Mouse (Mus musculus) midbrain, embryonic 14.5 days (tissue): ENCODE data around the gene Gm21985. TPM values are rescaled to one million over a fixed set of nuclear protein-coding genes. Genes with fewer than 3 reads are reported as not detected.

Source experiments
- ATAC-seq: fragments of 200-750 bp; cut with Nextera tagmentation; 2 replicates; pipeline ENCODE4 v1.8.0; 2017; ENCODE audit warnings: moderate number of reproducible peaks, moderate library complexity; ENCODE audit not compliant: low FRiP score, low TSS enrichment
- DNase-seq: peaks from one replicate; pipeline ENCODE4 v3.0.0-alpha.2; 2015
- H3K27ac ChIP-seq: fragments of 300-500 bp; sonication (generic); replicated peaks from 2 replicates; pipeline ENCODE4 v1.5.1; 2014; ENCODE audit warnings: mild to moderate bottlenecking, low read depth, low read length, moderate library complexity
- H3K27me3 ChIP-seq: fragments of 300-500 bp; sonication (generic); 2 replicates; pipeline ENCODE4 v1.6.1; 2014; ENCODE audit warnings: low read length, control low read depth, mixed read lengths; ENCODE audit not compliant: control insufficient read depth, insufficient read depth
- H3K36me3 ChIP-seq: fragments of 300-500 bp; sonication (generic); 2 replicates; pipeline ENCODE4 v1.6.1; 2014; ENCODE audit warnings: low read length, control low read depth; ENCODE audit not compliant: control insufficient read depth, insufficient read depth
- H3K4me1 ChIP-seq: fragments of 300-500 bp; sonication (generic); 2 replicates; pipeline ENCODE4 v1.6.1; 2014; ENCODE audit warnings: mild to moderate bottlenecking, antibody characterized with exemption, low read length, control low read depth; ENCODE audit not compliant: control insufficient read depth, insufficient read depth
- H3K4me2 ChIP-seq: fragments of 300-500 bp; sonication (generic); 2 replicates; pipeline ENCODE4 v1.6.1; 2014; ENCODE audit warnings: mild to moderate bottlenecking, low read length, moderate library complexity
- H3K4me3 ChIP-seq: fragments of 300-500 bp; sonication (generic); replicated peaks from 2 replicates; pipeline ENCODE4 v1.5.1; 2014; ENCODE audit warnings: low read depth, low read length
- H3K9ac ChIP-seq: fragments of 300-500 bp; sonication (generic); replicated peaks from 2 replicates; pipeline ENCODE4 v1.6.1; 2014; ENCODE audit warnings: mild to moderate bottlenecking, low read length, moderate library complexity
- H3K9me3 ChIP-seq: fragments of 300-500 bp; sonication (generic); 2 replicates; pipeline ENCODE4 v1.6.1; 2016; ENCODE audit warnings: low read length, control low read depth, mixed read lengths; ENCODE audit not compliant: control insufficient read depth
- WGBS: fragments of 180-500 bp; shearing (Covaris S2); extraction: QIAGEN DNeasy Blood & Tissue Kit; methylation state at CpG from one replicate; pipeline ENCODE4 v1.1.7; 2014; 5-methylcytosine and 5-hydroxymethylcytosine counted together
- polyA plus RNA-seq: library from polyadenylated mRNA; unstranded; fragments of >200 nt; fragmentation: Nextera tagmentation; extraction: Ambion mirVana; gene quantifications from 2 replicates; pipeline ENCODE4 v1.2.1, GENCODE M21; 2014

The Gm21985 gene
- polyA plus RNA-seq, 1 experiment from 2014 or later, result not detected

GRCm38 (mm10) chr2:112261748-112262653 is 4.1 kb upstream of the Gm21985 start, which contains the start of gene Nop10:
Gene Nop10 (plus strand): TSS chr2:112261926.
- ATAC-seq (peak; percentile 57), DNase-seq (peak; percentile 96)
- Histone ChIP-seq H3K9ac (peak within 1 kb of the TSS; percentile 51), H3K27ac (peak within 1 kb of the TSS; percentile 63; the same call in 1 of the 2 replicates), H3K27me3 (no peaks in the 10 kb centered on the region), H3K9me3 (no peaks in the 10 kb centered on the region), H3K4me1 (peaks cover 19% of the 10 kb centered on the region), H3K4me3 (peak within 1 kb of the TSS; percentile 57), H3K36me3 (no peaks in the 10 kb centered on the region), H3K4me2 (peak within 1 kb of the TSS; percentile 68)
- WGBS, result under 1% methylated on average over 36 of the region's 36 CpGs

GRCm38 (mm10) chr2:112262779-112263295 is 3.3 kb upstream of the Gm21985 start:
- Histone ChIP-seq H3K9me3 (no peaks in the 10 kb centered on the region), H3K4me3 (peak overlapping the region; percentile 57), H3K4me1 (peaks cover 28% of the 10 kb centered on the region), H3K36me3 (no peaks in the 10 kb centered on the region), H3K27ac (no peak overlapping the region), H3K4me2 (peak overlapping the region; percentile 68), H3K27me3 (no peaks in the 10 kb centered on the region), H3K9ac (peak overlapping the region; percentile 51; the same call in 1 of the 2 replicates)
- ATAC-seq, result no peak
- 37% methylated on average over 4 of the region's 4 CpGs for WGBS
- no peak for DNase-seq

GRCm38 (mm10) chr2:112264364-112264763 is 1.8 kb upstream of the Gm21985 start:
- WGBS, result 84% methylated on average over 4 of the region's 4 CpGs
- no peak overlapping the region for H3K4me3 ChIP-seq
- no peaks in the 10 kb centered on the region for H3K9me3 ChIP-seq
- ATAC-seq (no peak), DNase-seq (no peak)
- peaks cover 38% of the 10 kb centered on the region for H3K4me1 ChIP-seq
- H3K4me2 ChIP-seq, result no peak overlapping the region
- no peak overlapping the region for H3K9ac ChIP-seq
- no peaks in the 10 kb centered on the region for H3K27me3 ChIP-seq
- H3K27ac ChIP-seq, result no peak overlapping the region
- no peaks in the 10 kb centered on the region for H3K36me3 ChIP-seq

- Histone ChIP-seq H3K27ac (peak within 1 kb of the TSS; percentile 94), H3K4me2 (peak within 1 kb of the TSS; percentile 94), H3K4me1 (peaks cover 48% of the 10 kb centered on the region), H3K4me3 (peak within 1 kb of the TSS; percentile 82), H3K27me3 (no peaks in the 10 kb centered on the region), H3K36me3 (no peaks in the 10 kb centered on the region), H3K9me3 (no peaks in the 10 kb centered on the region), H3K9ac (peak within 1 kb of the TSS; percentile 81)
- WGBS, result under 1% methylated on average over 78 of the region's 85 CpGs
- DNase-seq (peak; percentile 95), ATAC-seq (peak; percentile 94)
These were observed 469 bp upstream of the Gm21985 start, which contains the start of gene Slc12a6 for GRCm38 (mm10) chr2:112265448-112266241. Gene Slc12a6 (plus strand): TSS chr2:112265825.

GRCm38 (mm10) chr2:112266780-112267179 is 666 bp downstream of the Gm21985 start:
- WGBS, result 56% methylated on average over 10 of the region's 10 CpGs
- peak overlapping the region; percentile 82 for H3K4me3 ChIP-seq
- peaks cover 48% of the 10 kb centered on the region for H3K4me1 ChIP-seq
- peak; percentile 29 for DNase-seq
- H3K27ac ChIP-seq, result no peak overlapping the region
- peak overlapping the region; percentile 94 for H3K4me2 ChIP-seq
- no peaks in the 10 kb centered on the region for H3K27me3 ChIP-seq
- peak overlapping the region; percentile 81 for H3K9ac ChIP-seq
- H3K36me3 ChIP-seq, result no peaks in the 10 kb centered on the region
- ATAC-seq, result no peak
- H3K9me3 ChIP-seq, result no peaks in the 10 kb centered on the region

GRCm38 (mm10) chr2:112267547-112268269 is 1.6 kb downstream of the Gm21985 start:
- Histone ChIP-seq H3K27me3 (no peaks in the 10 kb centered on the region), H3K4me3 (peak overlapping the region; percentile 82), H3K4me1 (peaks cover 45% of the 10 kb centered on the region), H3K9me3 (no peaks in the 10 kb centered on the region), H3K4me2 (peak overlapping the region; percentile 94), H3K36me3 (no peaks in the 10 kb centered on the region), H3K27ac (no peak overlapping the region), H3K9ac (no peak overlapping the region)
- DNase-seq (no peak), ATAC-seq (no peak)
- 83% methylated on average over 8 of the region's 8 CpGs for WGBS

GRCm38 (mm10) chr2:112270011-112270410 is 3.9 kb downstream of the Gm21985 start:
- Histone ChIP-seq H3K27me3 (no peaks in the 10 kb centered on the region), H3K9me3 (no peaks in the 10 kb centered on the region), H3K9ac (no peak overlapping the region), H3K4me3 (no peak overlapping the region; the same call in 1 of the 2 replicates), H3K27ac (no peak overlapping the region), H3K4me1 (peaks cover 37% of the 10 kb centered on the region), H3K36me3 (no peaks in the 10 kb centered on the region), H3K4me2 (peak overlapping the region; percentile 22; the same call in 1 of the 2 replicates)
- DNase-seq (no peak), ATAC-seq (no peak)
- 88% methylated on average over 2 of the region's 2 CpGs for WGBS

- DNase-seq (no peak), ATAC-seq (no peak)
- no peaks in the 10 kb centered on the region for H3K27me3 ChIP-seq
- no peak overlapping the region for H3K27ac ChIP-seq
- WGBS, result 94% methylated on average over 2 of the region's 2 CpGs
- H3K36me3 ChIP-seq, result no peaks in the 10 kb centered on the region
- no peak overlapping the region for H3K4me3 ChIP-seq
- H3K9ac ChIP-seq, result no peak overlapping the region
- no peaks in the 10 kb centered on the region for H3K9me3 ChIP-seq
- no peak overlapping the region for H3K4me2 ChIP-seq
- H3K4me1 ChIP-seq, result peaks cover 20% of the 10 kb centered on the region
These were observed 6.8 kb downstream of the Gm21985 start for GRCm38 (mm10) chr2:112272909-112273308.
